7 mouse cellular contexts compared by ENCODE assay signal in the genomic region with DNA sequence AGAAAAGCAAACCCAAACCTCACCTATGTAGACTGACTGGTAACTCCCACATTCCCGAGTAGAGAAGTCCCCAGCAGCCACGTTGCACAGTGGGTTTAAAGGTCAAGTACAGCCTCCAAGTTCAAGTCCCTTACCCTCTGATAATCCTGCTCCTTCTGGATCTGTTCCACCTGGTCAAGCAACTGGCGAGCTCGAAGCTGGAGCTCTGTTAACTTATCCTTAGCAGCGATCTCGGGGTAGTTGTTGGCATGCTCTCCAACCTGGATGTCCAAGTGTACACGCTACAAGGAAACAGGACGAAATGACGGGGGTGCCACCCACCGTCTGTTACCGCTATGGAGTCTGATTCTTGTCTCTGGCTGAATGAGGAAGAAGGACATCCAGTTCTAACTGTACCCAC. TPM values are rescaled to one million over a fixed set of nuclear protein-coding genes. Genes with fewer than 3 reads are reported as not detected.
A peak's percentile ranks its signal among the peaks of the same experiment; 100 is the strongest.
DNase-seq lines count a peak whose midpoint lies in the region; ATAC-seq and TF ChIP-seq lines count a peak whose summit lies in the region.

No protein-coding gene starts in this region.

- H3K27me3 ChIP-seq in spleen, adult 2 months (ENCODE audit: control insufficient read depth, insufficient read depth, low read length), result no peaks in the 10 kb centered on the region
- H3K27me3 ChIP-seq in forebrain, embryonic 15.5 days, result no peaks in the 10 kb centered on the region
- no peaks in the 10 kb centered on the region for H3K27me3 ChIP-seq in limb, embryonic 11.5 days (ENCODE audit: control insufficient read depth, insufficient read depth, low read length)
- H3K27me3 ChIP-seq in stomach, embryonic 14.5 days (ENCODE audit: control insufficient read depth, insufficient read depth, low read length), result no peaks in the 10 kb centered on the region

- peak overlapping the region; percentile 82 for H3K4me2 ChIP-seq in forebrain, embryonic 15.5 days (replicated peaks)
- peak overlapping the region; percentile 79 for H3K4me2 ChIP-seq in limb, embryonic 11.5 days (ENCODE audit: low read depth, severe bottlenecking)
- peak overlapping the region; percentile 79 for H3K4me2 ChIP-seq in stomach, embryonic 14.5 days (replicated peaks; ENCODE audit: low read depth, low read length)

- peaks cover 4% of the 10 kb centered on the region; the same call in 1 of the 2 replicates for H3K4me1 ChIP-seq in spleen, adult 2 months (ENCODE audit: control insufficient read depth, insufficient read depth, insufficient read length)
- peaks cover 33% of the 10 kb centered on the region for H3K4me1 ChIP-seq in forebrain, embryonic 15.5 days
- peaks cover 4% of the 10 kb centered on the region; the same call in 1 of the 2 replicates for H3K4me1 ChIP-seq in limb, embryonic 11.5 days (ENCODE audit: control insufficient read depth, insufficient read depth, low read length)
- peaks cover 9% of the 10 kb centered on the region for H3K4me1 ChIP-seq in stomach, embryonic 14.5 days (ENCODE audit: control insufficient read depth, insufficient read depth, low read length)

- intact Hi-C loops in gastrocnemius, postnatal 14 days (cut with DNase I; ENCODE audit: low total_unique reads), result no loop called here

- H3K4me3 ChIP-seq in spleen, adult 2 months (ENCODE audit: extremely low read depth, insufficient read depth, insufficient read length), result peak overlapping the region; percentile 2
- H3K4me3 ChIP-seq in forebrain, embryonic 15.5 days, result peak overlapping the region; percentile 82
- peak overlapping the region; percentile 98 for H3K4me3 ChIP-seq in limb, embryonic 11.5 days (ENCODE audit: low read depth, low read length)
- peak overlapping the region; percentile 88 for H3K4me3 ChIP-seq in stomach, embryonic 14.5 days (ENCODE audit: low read depth, low read length)

- peak overlapping the region; percentile 93 for H3K9ac ChIP-seq in forebrain, embryonic 15.5 days (replicated peaks)
- H3K9ac ChIP-seq in limb, embryonic 11.5 days (ENCODE audit: low read length), result peak overlapping the region; percentile 82; the same call in 1 of the 2 replicates
- H3K9ac ChIP-seq in stomach, embryonic 14.5 days (replicated peaks; ENCODE audit: low read depth, low read length), result peak overlapping the region; percentile 73

- no peaks in the 10 kb centered on the region for H3K9me3 ChIP-seq in forebrain, embryonic 15.5 days
- H3K9me3 ChIP-seq in limb, embryonic 11.5 days (ENCODE audit: control insufficient read depth, low read length), result no peaks in the 10 kb centered on the region
- no peaks in the 10 kb centered on the region for H3K9me3 ChIP-seq in stomach, embryonic 14.5 days (ENCODE audit: control insufficient read depth, low read depth, low read length)

- H3K36me3 ChIP-seq in spleen, adult 2 months (ENCODE audit: control insufficient read depth, insufficient read depth, low read length), result peaks cover 5% of the 10 kb centered on the region; the same call in 1 of the 2 replicates
- H3K36me3 ChIP-seq in forebrain, embryonic 15.5 days, result peaks cover 27% of the 10 kb centered on the region
- H3K36me3 ChIP-seq in limb, embryonic 11.5 days (ENCODE audit: control insufficient read depth, insufficient read depth, low read length), result peaks cover 2% of the 10 kb centered on the region
- H3K36me3 ChIP-seq in stomach, embryonic 14.5 days (ENCODE audit: control insufficient read depth, insufficient read depth, low read length), result peaks cover 10% of the 10 kb centered on the region

- no peak for DNase-seq in spleen, adult 2 months (ENCODE audit: low read depth in 1 of 2, low spot score in 2 of 2)
- no peak for DNase-seq in spleen, postnatal 36 days (ENCODE audit: low spot score in 2 of 2)
- no peak for DNase-seq in limb, embryonic 11.5 days (ENCODE audit: low spot score)
- no peak for DNase-seq in gastrocnemius, postnatal 14 days
- no peak for DNase-seq in T-cell, adult 2 months (ENCODE audit: low spot score)

- no peak for ATAC-seq in forebrain, embryonic 15.5 days (replicated peaks)
- no peak for ATAC-seq in limb, embryonic 11.5 days (ENCODE audit: insufficient number of reproducible peaks, low FRiP score, low TSS enrichment, low read depth)
- ATAC-seq in stomach, embryonic 14.5 days (ENCODE audit: insufficient number of reproducible peaks, insufficient read depth, low FRiP score, low read depth), result no peak

- H3K27ac ChIP-seq in spleen, adult 2 months (ENCODE audit: insufficient read depth, low read length), result no peak overlapping the region
- H3K27ac ChIP-seq in forebrain, embryonic 15.5 days (replicated peaks), result no peak overlapping the region
- H3K27ac ChIP-seq in limb, embryonic 11.5 days (replicated peaks; ENCODE audit: low read depth, low read length), result no peak overlapping the region
- H3K27ac ChIP-seq in stomach, embryonic 14.5 days (ENCODE audit: low read length), result no peak overlapping the region

- WGBS in spleen, adult 2 months, result 29% methylated on average over 11 of the region's 11 CpGs
- WGBS in forebrain, embryonic 15.5 days, result 52% methylated on average over 11 of the region's 11 CpGs
- WGBS in limb, embryonic 11.5 days, result 72% methylated on average over 11 of the region's 11 CpGs
- 47% methylated on average over 11 of the region's 11 CpGs for WGBS in stomach, embryonic 14.5 days

- no peak for TF ChIP-seq CTCF in spleen, adult 2 months (IDR thresholded peaks at IDR 0.05; ENCODE audit: extremely low read depth, insufficient read depth, insufficient read length, insufficient replicate concordance)

- no peak for TF ChIP-seq POLR2A in spleen, adult 2 months (IDR thresholded peaks at IDR 0.05; ENCODE audit: low read depth, low read length)

RNA-seq across cellular contexts. Expression of a gene that starts 1.1 kb away (rescaled TPM):
- 45.7 and 54.5 TPM in 2 replicates for polyA plus RNA-seq in spleen, adult 2 months (2012; rRNA removed)
- 154 and 168 TPM in 2 replicates for polyA plus RNA-seq in forebrain, embryonic 15.5 days (2015; fragmentation: Nextera tagmentation; extraction: Ambion mirVana)
- 114 TPM in 2 replicates for polyA plus RNA-seq in limb, embryonic 11.5 days (2014; fragmentation: Nextera tagmentation; extraction: Ambion mirVana)
- polyA plus RNA-seq in stomach, embryonic 14.5 days (2014; fragmentation: Nextera tagmentation; extraction: Ambion mirVana), result 119 and 125 TPM in 2 replicates
- total RNA-seq in gastrocnemius, postnatal 14 days (2021), result 10 to 100 TPM; 56.3 to 62.4 TPM

RNA-seq across cellular contexts. Expression of a gene that starts 6.0 kb away (rescaled TPM):
- polyA plus RNA-seq in spleen, adult 2 months (2012; rRNA removed), result 17.4 and 19.5 TPM in 2 replicates
- 82.5 and 83.6 TPM in 2 replicates for polyA plus RNA-seq in forebrain, embryonic 15.5 days (2015; fragmentation: Nextera tagmentation; extraction: Ambion mirVana)
- 114 and 117 TPM in 2 replicates for polyA plus RNA-seq in limb, embryonic 11.5 days (2014; fragmentation: Nextera tagmentation; extraction: Ambion mirVana)
- polyA plus RNA-seq in stomach, embryonic 14.5 days (2014; fragmentation: Nextera tagmentation; extraction: Ambion mirVana), result 96.3 and 100 TPM in 2 replicates
- total RNA-seq in gastrocnemius, postnatal 14 days (2021), result 10 to 100 TPM; 26.8 to 31.4 TPM

RNA-seq across cellular contexts. Expression of a gene that starts 17.8 kb away (rescaled TPM):
- 63.4 and 64.6 TPM in 2 replicates for polyA plus RNA-seq in spleen, adult 2 months (2012; rRNA removed)
- 88.0 and 88.7 TPM in 2 replicates for polyA plus RNA-seq in forebrain, embryonic 15.5 days (2015; fragmentation: Nextera tagmentation; extraction: Ambion mirVana)
- 91.2 and 106 TPM in 2 replicates for polyA plus RNA-seq in limb, embryonic 11.5 days (2014; fragmentation: Nextera tagmentation; extraction: Ambion mirVana)
- 89.1 and 90.4 TPM in 2 replicates for polyA plus RNA-seq in stomach, embryonic 14.5 days (2014; fragmentation: Nextera tagmentation; extraction: Ambion mirVana)
- total RNA-seq in gastrocnemius, postnatal 14 days (2021), result 100 to 1,000 TPM; 497 to 603 TPM

RNA-seq across cellular contexts. Expression of a gene that starts 43.7 kb away (rescaled TPM):
- polyA plus RNA-seq in spleen, adult 2 months (2012; rRNA removed), result 0.19 and 0.21 TPM in 2 replicates
- polyA plus RNA-seq in forebrain, embryonic 15.5 days (2015; fragmentation: Nextera tagmentation; extraction: Ambion mirVana), result 0.04 TPM in 1 of 2 replicates, not detected in the other
- 0.07 TPM in 1 of 2 replicates, not detected in the other for polyA plus RNA-seq in limb, embryonic 11.5 days (2014; fragmentation: Nextera tagmentation; extraction: Ambion mirVana)
- 0.06 and 0.08 TPM in 2 replicates for polyA plus RNA-seq in stomach, embryonic 14.5 days (2014; fragmentation: Nextera tagmentation; extraction: Ambion mirVana)
- total RNA-seq in gastrocnemius, postnatal 14 days (2021), result under 1 TPM; 0.06 to 0.13 TPM

Comparison
In these comparisons a context has a peak if more than half of its experiments do, and no peak if none do; other contexts are left out.
1. H3K4me3 ChIP-seq: peak in every context shown above with its lines; median percentile 98 in limb, embryonic 11.5 days; 88 in stomach, embryonic 14.5 days; 82 in forebrain, embryonic 15.5 days; 2 in spleen, adult 2 months.